Mouse (Mus musculus) layer of hippocampus, adult 18-20 months (tissue): ENCODE data around the gene Taar7a. TPM values are rescaled to one million over a fixed set of nuclear protein-coding genes. Genes with fewer than 3 reads are reported as not detected.

Experiments
- DNase-seq, 2 experiments: peaks; one replicate each; pipeline ENCODE4 v3.0.0; 2022; ENCODE audit warnings: low spot score in 2 of 2
- total RNA-seq, 2 experiments: library from RNA; stranded (reverse); gene quantifications; 2 replicates each; pipeline ENCODE4 v1.2.3; 2021

Gene Taar7a
- total RNA-seq, 2 experiments from 2014 or later, result not detected

DNA sequence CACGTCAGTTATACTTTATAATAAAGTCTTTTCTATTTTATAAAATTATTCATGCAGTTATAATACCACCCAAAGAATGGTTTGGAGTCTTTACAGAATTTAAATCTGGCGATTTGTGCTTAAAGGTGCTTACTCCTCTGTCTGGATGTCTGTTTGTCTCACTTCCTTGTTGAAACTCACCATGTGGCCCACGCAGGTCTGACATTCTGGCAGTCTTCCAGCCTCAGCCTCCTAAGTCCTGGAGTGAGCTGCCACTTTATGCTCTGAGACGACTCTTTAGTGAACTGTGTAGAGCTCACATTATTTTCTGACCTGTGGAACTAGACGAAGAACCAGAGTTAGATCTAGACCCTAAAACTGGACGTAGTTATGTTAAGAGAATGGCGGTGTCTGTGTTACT is 45.3 kb downstream of the Taar7a start:
- DNase-seq, result no peak

- DNase-seq, result no peak
These were observed 50.8 kb downstream of the Taar7a start for GRCm38 (mm10) chr10:23942465-23942864.

Other genes with a start within 250 kb of the Taar7a start
- 100 to 1,000 TPM; 261 to 307 TPM for gene Rps12, start 206.2 kb downstream of the Taar7a start, total RNA-seq
- 10 to 100 TPM; 26.7 to 28.6 TPM for gene Slc18b1, start 196.5 kb downstream of the Taar7a start, total RNA-seq
- gene Vnn3, start 142.0 kb downstream of the Taar7a start, total RNA-seq, result under 1 TPM in 1 of 2 experiments, not detected in 1; 0.23 TPM
- under 1 TPM in 1 of 2 experiments, not detected in 1; 0.37 TPM for gene Vnn1, start 98.8 kb downstream of the Taar7a start, total RNA-seq
- gene Taar1, start 73.1 kb downstream of the Taar7a start, total RNA-seq, result not detected
- not detected for gene Taar2, start 54.9 kb downstream of the Taar7a start, total RNA-seq
- not detected for gene Taar3, start 43.9 kb downstream of the Taar7a start, total RNA-seq
- gene Taar4, start 33.0 kb downstream of the Taar7a start, total RNA-seq, result not detected
- gene Taar5, start 22.8 kb downstream of the Taar7a start, total RNA-seq, result not detected
- not detected for gene Taar6, start 7.8 kb downstream of the Taar7a start, total RNA-seq
- not detected for gene Taar7b, start 6.5 kb upstream of the Taar7a start, total RNA-seq
- not detected for gene Taar7d, start 33.7 kb upstream of the Taar7a start, total RNA-seq
- not detected for gene Taar7e, start 44.1 kb upstream of the Taar7a start, total RNA-seq
- not detected for gene Taar7f, start 56.0 kb upstream of the Taar7a start, total RNA-seq
- not detected for gene Taar8a, start 83.0 kb upstream of the Taar7a start, total RNA-seq
- not detected for gene Taar8b, start 98.8 kb upstream of the Taar7a start, total RNA-seq
- not detected for gene Taar8c, start 108.4 kb upstream of the Taar7a start, total RNA-seq
- not detected for gene Taar9, start 116.1 kb upstream of the Taar7a start, total RNA-seq
- 100 to 1,000 TPM; 134 to 140 TPM for gene Stx7, start 155.8 kb upstream of the Taar7a start, total RNA-seq
- 10 to 100 TPM; 10.1 to 11.4 TPM for gene Moxd1, start 230.0 kb upstream of the Taar7a start, total RNA-seq